Mouse (Mus musculus) gastrocnemius, postnatal 14 days (tissue): Measurements from ENCODE around the gene Dnajb1. TPM values are rescaled to one million over a fixed set of nuclear protein-coding genes. Genes with fewer than 3 reads are reported as not detected.

Experiments
- DNase-seq: peaks from one replicate; pipeline ENCODE4 v3.0.0; 2021; ENCODE audit warnings: mixed read lengths
- intact Hi-C: fragments of 180-260 bp; cut with DNase I; formaldehyde crosslinking; loops from one replicate; pipeline ENCODE4 v1.15.1; 2025; ENCODE audit warnings: low total_unique reads
- total RNA-seq, 2 experiments: library from RNA; stranded (reverse); gene quantifications; 2 replicates each; pipeline ENCODE4 v1.2.3; 2021

Gene Dnajb1
- total RNA-seq, 2 experiments from 2014 or later: 7.0 to 7.4 TPM

DNA sequence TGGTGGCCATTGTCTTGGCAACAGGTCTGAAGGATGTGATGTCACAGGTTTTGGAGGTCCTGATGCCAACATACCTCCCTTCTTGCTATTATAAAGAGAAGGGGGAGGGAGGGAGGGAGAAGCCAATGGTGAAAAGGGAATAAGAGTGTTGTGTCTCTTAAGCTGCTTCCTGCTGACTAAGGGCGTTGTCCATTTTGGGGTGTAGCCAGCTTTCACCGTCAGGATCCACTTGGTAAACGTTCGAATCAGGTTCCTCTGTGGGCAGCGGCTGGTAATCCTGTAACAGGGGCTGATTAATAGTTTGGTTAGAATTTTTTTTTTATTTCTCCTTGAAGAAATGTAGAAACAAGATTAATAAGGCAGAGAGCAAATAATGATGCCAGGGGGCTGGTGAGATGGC is 31.7 kb downstream of the Dnajb1 start:
- DNase-seq: no peak
- intact Hi-C loops: no loop called here

DNA sequence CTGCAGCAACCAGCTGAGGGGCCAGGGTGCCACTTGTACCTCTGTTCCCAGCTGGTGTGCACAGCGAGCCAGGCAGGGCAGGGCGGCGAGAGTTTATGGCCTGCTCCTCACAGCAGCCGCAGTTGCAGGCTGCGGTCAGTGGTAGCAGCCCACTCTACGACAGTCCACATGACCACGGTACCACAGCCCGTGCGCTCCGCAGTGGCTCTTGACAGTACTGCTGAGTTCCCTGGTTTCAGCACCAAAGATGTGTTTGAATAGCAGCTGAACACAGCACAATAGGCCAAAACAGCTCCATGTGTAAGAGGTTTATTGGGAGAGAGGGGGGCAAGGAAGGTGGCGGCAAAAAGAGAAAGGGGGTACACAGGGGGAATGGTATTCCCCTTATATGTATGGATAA is 39.5 kb downstream of the Dnajb1 start:
- intact Hi-C loops: no loop called here
- DNase-seq: no peak

DNA sequence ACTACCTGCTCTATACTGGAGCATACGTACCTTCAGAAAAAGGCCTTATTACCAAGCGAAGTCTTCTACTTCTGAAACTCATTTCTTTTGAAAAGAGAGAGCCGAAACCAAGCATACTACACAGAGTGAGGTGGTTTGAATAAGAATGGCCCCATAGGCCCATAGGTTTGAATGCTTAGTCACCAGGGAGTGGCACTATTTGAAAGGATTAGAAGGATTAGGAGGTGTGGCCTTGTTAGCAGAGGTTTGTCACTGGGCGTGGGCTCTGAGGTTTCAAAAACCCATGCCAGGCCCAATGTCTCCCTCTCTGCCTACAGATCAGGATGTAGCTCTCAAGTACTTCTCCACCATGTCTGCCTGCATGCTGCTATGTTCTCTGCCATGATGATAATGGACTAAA is 40.0 kb downstream of the Dnajb1 start:
- intact Hi-C loops: no loop called here
- DNase-seq: no peak

DNA sequence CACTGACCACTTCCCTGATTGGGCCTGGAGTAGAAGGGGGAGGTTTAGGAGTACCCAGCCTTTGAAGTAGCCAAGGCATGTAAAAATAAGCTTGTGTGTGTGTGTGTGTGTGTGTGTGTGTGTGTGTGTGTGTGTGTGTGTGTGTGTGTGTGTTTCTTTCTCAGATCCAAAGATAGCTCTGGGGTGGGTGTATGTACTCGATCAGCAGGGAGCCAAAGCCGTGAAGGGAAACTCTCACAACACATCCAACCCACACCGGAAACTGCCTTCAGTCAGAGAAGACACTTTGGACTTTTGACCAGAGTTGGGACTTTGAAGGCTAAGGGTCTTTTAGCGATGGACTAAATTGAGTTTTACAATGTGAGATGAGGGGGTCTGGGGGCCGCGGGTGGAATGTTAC is 41.7 kb downstream of the Dnajb1 start:
- no peak for DNase-seq
- intact Hi-C loops: no loop called here

DNA sequence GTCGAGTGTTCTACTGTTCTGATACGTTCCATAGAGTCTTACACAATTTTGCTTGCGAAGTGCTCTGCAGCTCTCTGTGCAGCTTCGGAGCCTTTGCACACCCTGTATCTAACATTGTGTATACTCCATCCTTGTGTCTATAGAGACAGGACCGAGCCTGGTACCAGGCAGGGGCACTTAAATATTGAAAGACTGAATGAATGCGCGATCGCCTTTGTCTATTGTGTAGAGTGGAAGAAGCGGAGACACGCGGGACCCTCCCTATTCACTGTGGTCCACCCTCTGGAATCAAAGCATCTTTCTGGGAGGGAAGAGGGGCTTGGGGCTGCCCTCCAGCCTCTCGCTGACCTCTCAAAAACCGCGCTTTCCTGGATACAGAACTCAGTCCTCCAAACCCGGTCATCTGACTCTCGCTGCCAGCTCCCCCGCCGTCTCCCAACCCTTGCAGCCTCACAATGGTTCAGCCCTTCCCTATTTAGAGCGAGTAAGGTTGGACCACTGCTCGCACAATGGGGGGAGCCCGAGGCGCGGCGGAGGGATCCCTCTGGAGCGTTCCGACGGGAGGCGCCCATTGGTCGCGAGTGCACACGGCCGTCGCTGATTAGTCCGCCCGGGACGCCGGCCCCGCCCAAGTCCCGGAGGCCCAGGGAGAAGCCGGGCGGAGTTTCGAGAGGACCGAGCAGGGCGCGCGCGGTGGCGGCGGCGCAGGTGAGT is 44.2 kb downstream of the Dnajb1 start, which contains the start of gene Gipc1:
Gipc1 (plus strand) TSS at position 648 of the 714 bp plus-strand sequence.
- peak; percentile 97 for DNase-seq
- intact Hi-C loops: no loop called here

DNA sequence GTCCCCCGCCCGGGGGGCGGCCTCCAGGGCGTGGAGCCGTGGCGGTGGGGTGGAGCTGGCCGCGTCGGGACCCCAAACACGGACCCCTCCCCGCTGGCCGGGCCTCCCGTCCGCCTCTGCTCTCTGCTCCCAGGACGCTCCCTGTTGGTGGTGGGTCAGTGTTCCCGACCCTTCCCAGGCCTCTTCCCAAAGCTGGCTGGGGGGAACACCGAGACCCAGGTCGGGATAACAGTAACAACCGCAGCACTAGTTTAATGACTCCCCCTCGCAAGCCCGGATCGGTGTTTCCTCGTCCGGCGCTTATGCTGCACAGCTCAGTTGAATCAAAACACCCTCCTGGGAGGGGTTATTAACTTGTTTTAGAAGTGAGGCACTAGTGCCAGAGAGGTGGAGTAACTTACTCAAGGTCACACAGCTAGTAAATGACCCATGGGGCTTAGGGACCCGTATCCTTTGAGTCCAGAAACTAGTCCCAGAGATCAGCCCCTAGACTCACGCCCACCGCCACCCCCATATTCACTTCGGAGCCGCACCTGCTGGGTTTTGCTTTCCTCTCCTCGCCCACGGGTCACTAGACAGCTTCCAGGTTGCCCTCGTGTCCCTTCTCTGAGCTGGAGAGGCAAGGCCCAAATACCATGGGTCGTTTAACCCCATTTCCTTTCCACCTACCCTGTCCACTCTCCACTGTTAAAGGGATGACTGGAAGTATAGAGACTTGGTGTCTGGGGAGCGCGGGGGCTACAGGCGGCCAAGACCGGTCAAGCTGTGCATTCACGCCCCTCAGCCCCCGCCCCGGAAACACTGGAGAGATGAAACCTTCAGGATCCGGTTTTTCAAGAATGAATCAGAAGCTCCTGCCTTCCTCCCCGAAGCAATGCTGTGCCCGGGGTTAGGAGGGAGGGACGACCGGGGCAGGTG is 45.0 kb downstream of the Dnajb1 start:
- DNase-seq: no peak
- intact Hi-C loops: no loop called here

DNA sequence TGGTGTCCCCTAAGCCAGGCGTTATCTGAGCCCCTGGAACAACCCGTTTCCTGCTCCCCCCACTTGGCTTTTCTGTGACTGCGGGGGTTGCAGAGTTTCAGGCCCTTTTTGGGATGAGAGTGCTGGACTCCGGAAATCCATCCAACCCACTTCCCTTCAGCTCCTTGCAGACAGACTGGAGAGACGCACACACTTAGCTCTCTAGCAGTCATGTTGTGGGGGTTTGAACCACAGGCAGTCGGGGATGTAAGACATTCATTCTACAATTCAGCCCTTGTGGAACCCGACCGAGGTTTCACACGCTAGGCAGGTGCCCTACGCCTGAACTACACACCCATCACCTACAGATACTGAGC is 45.6 kb downstream of the Dnajb1 start:
- intact Hi-C loops: no loop called here

DNA sequence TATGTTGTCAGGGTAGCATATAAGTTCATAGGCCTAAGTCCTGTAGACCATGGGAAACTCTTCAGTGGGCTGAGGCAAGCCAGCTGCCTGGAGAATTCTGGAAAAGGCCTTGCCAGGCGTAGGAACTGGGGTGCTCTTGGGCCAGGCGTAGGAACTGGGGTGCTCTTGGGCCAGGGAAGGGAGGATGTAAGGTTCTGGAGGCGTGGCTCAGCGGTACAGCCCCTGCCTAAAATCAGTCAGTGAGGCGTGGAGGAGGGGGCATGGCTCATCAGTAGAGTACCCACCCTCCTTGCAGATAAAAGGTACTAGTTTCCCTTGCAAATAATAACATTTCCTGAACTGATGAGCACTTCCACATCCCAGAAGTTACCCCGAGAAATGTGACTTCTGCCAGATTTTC is 46.7 kb downstream of the Dnajb1 start:
- no peak for DNase-seq
- intact Hi-C loops: no loop called here

More for the DNA sequence above, 45.6 kb downstream of the Dnajb1 start:
- no peak for DNase-seq

DNA sequence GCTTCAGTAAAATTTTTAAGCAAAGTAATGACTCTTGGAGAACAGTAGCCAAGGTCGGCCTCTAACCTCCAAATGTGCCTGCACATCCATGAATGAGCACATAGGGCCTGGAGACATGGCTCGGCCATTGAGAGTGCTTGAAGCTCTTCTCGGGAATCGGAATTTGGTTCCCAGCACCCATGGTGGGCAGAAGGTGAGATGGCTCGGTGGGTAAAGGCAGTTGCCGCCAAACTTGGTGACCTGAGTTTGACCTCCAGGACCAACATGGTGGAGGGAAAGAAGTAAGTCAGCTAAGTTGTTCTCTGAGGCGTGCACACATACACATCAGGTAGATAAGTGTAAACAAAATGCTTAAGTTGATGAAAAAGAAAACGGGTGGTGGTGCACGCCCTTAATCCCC is 48.0 kb downstream of the Dnajb1 start:
- intact Hi-C loops: no loop called here
- DNase-seq: no peak

DNA sequence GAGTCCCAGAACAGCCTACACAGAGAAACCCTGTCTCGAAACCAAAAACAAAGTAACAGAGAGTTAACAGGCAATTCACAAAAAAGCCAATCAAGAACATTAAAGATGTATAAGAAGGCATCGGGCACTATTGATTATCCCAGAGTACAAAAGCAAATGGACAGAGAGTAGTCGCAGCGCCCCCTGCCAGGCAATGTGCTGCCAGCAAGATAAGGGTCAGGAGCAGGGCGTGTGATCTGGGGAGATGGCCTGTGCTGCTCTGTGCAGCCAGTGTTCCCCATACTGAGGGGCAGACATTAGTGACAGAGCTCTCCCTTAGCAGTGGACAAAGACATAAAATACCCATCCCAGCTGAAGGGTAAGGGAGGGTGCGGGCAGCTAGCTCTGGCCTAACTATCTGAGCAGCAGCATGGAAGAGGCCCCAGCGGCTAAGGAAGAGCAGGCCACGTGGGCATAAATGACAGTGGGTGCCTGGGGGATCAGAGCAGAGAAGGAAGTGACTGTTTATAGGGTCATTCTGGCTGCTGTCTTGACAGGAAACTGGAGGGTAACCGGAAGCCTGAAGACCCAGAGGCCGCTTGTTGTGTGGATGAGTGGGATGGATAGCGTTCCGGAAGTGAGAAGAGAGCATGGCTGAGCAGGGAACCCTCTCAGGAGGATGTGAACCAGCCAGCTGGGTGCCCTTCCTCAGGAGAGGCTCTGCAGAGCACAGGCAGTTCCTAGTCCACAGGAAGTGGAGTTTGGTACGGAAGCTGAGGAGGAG is 48.7 kb downstream of the Dnajb1 start:
- no peak for DNase-seq
- intact Hi-C loops: no loop called here

DNA sequence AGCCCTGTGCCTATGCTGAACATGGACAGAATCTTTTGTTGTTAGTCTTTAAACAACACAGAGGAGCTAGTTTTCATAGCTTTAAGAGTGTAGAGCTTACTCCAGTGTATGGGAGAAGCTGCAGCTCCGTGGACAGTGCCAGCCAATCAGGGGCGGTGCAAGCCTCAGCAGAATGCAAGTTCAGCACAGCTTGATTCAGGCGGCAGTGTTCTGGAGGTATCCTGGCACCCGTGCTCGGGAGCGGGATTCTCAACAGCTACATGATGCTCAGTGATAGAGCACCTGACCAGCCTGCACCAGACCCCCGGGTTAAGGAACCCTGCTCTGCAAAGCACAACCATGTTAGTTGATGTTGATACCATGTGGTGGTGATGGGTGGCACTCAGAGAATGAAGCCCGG is 52.6 kb downstream of the Dnajb1 start:
- no peak for DNase-seq
- intact Hi-C loops: loop anchor here (10.0 kb wide), 1 partner anchor 64 kb away; no protein-coding TSS in a partner anchor

DNA sequence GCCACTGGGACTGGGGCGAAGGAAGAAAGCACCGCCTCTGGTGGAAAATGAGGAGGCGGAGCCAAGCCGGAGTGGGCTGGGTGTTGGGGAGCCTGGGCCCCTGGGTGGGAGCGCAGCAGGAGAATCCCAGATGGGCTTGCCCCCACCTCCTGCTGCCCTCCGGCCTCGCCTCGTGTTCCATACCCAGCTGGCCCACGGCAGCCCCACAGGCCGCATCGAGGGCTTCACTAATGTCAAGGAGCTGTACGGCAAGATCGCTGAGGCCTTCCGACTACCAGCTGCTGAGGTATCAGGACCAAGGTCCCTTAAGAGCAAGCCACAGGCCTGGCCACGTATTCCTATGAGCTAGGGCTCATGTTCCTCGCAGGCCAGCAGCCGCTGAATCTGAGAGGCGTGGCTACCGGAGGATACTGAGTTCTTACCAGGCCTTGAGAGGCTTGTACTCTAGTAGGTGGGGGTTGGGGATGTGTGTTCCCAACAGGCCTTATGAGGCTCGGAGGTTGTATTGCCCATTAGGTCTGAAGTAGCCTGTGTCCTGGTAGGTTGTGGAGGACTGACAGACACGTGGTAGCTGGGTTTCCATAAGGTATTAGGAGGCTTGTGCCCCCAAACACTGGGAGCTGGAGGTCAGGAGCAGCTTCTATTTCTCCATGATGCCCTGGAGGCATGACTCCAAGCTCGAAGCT is 53.1 kb downstream of the Dnajb1 start:
- DNase-seq: peak; percentile 37
- intact Hi-C loops: loop anchor here (10.0 kb wide), 1 partner anchor 64 kb away; no protein-coding TSS in a partner anchor

Other genes starting within 250 kb of the Dnajb1 start
- not detected for gene Clgn, start 218.3 kb upstream of the Dnajb1 start, total RNA-seq
- 10 to 100 TPM; 36.4 to 41.2 TPM for gene Scoc, start 149.8 kb upstream of the Dnajb1 start, total RNA-seq
- not detected for gene Olfr370, start 72.4 kb upstream of the Dnajb1 start, total RNA-seq
- 100 to 1,000 TPM; 439 to 462 TPM for gene Ndufb7, start 41.5 kb upstream of the Dnajb1 start, total RNA-seq
- 100 to 1,000 TPM; 474 to 504 TPM for gene Tecr, start 222 bp upstream of the Dnajb1 start, total RNA-seq
- 10 to 100 TPM; 25.4 to 26.6 TPM for gene Gipc1, start 44.5 kb downstream of the Dnajb1 start, total RNA-seq
- gene Ptger1, start 58.5 kb downstream of the Dnajb1 start, total RNA-seq: under 1 TPM; 0.13 to 0.49 TPM
- 10 to 100 TPM; 52.5 to 52.6 TPM for gene Pkn1, start 91.0 kb downstream of the Dnajb1 start, total RNA-seq
- gene Ddx39, start 107.0 kb downstream of the Dnajb1 start, total RNA-seq: 10 to 100 TPM; 11.0 to 14.7 TPM
- 10 to 100 TPM; 31.6 to 40.0 TPM for gene Adgre5, start 133.1 kb downstream of the Dnajb1 start, total RNA-seq